ENCODE assay signal across 9 mouse cellular contexts in genomic region chr11:117935616-117936015, GRCm38 (mm10). TPM values are rescaled to one million over a fixed set of nuclear protein-coding genes. Genes with fewer than 3 reads are reported as not detected.
A peak's percentile ranks its signal among the peaks of the same experiment; 100 is the strongest.
DNase-seq lines count a peak whose midpoint lies in the region; ATAC-seq lines count a peak whose summit lies in the region.
"Had no signal": no experiment of that assay in that cellular context is flagged by ENCODE, and none has a peak within 500 bp of the region (broad histone marks: within the 10 kb centered on the region; RNA-seq: fewer than 3 reads in every experiment).

No protein-coding gene starts in this region.

- no peak overlapping the region for H3K9ac ChIP-seq in heart, embryonic 15.5 days
- no peak overlapping the region for H3K9ac ChIP-seq in limb, embryonic 15.5 days
- H3K9ac ChIP-seq: hindbrain, embryonic 15.5 days had no signal

- no peak for ATAC-seq in heart, embryonic 15.5 days (replicated peaks; ENCODE audit: insufficient number of reproducible peaks, insufficient read depth, low FRiP score, low read depth)
- ATAC-seq in limb, embryonic 15.5 days (ENCODE audit: insufficient number of reproducible peaks, low FRiP score, low TSS enrichment, low read depth) = no peak

- H3K4me1 ChIP-seq in heart, embryonic 15.5 days (replicated peaks) = peaks cover 71% of the 10 kb centered on the region
- H3K4me1 ChIP-seq in limb, embryonic 15.5 days = peaks cover 80% of the 10 kb centered on the region

- H3K27me3 ChIP-seq in heart, embryonic 15.5 days = peaks cover 10% of the 10 kb centered on the region; the same call in 1 of the 2 replicates
- H3K27me3 ChIP-seq in limb, embryonic 15.5 days = no peaks in the 10 kb centered on the region; the same call in 1 of the 2 replicates

- 57% methylated on average over 9 of the region's 9 CpGs for WGBS in heart, embryonic 15.5 days
- 59% methylated on average over 9 of the region's 9 CpGs for WGBS in limb, embryonic 15.5 days

- peak; percentile 38 for DNase-seq in urinary bladder, postnatal 14 days (ENCODE audit: low spot score)
- DNase-seq in urinary bladder, adult 18-20 months (ENCODE audit: low spot score in 2 of 2) = no peak
- DNase-seq in left cerebral cortex, adult 18-20 months (ENCODE audit: low spot score in 2 of 2) = no peak
- no peak for DNase-seq in layer of hippocampus, postnatal 10 days (ENCODE audit: low spot score in 2 of 2)
- DNase-seq in urinary bladder, postnatal 10 days (ENCODE audit: low spot score) = no peak
- DNase-seq in left cerebral cortex, postnatal 25 days (ENCODE audit: low spot score in 2 of 2) = no peak

- H3K4me3 ChIP-seq in heart, embryonic 15.5 days = no peak overlapping the region
- H3K4me3 ChIP-seq in limb, embryonic 15.5 days = no peak overlapping the region
- H3K4me3 ChIP-seq: hindbrain, embryonic 15.5 days had no signal

- no peaks in the 10 kb centered on the region for H3K36me3 ChIP-seq in heart, embryonic 15.5 days
- H3K36me3 ChIP-seq in limb, embryonic 15.5 days = no peaks in the 10 kb centered on the region
- H3K36me3 ChIP-seq: hindbrain, embryonic 15.5 days had no signal

- H3K27ac ChIP-seq in heart, embryonic 15.5 days = peak overlapping the region; percentile 68
- H3K27ac ChIP-seq in limb, embryonic 15.5 days = peak overlapping the region; percentile 67
- H3K27ac ChIP-seq: hindbrain, embryonic 15.5 days had no signal

- no peaks in the 10 kb centered on the region for H3K9me3 ChIP-seq in heart, embryonic 15.5 days (replicated peaks)
- no peaks in the 10 kb centered on the region for H3K9me3 ChIP-seq in limb, embryonic 15.5 days
- H3K9me3 ChIP-seq: hindbrain, embryonic 15.5 days had no signal

- intact Hi-C loops in left cerebral cortex, postnatal 25 days (cut with DNase I) = no loop called here

- peak overlapping the region; percentile 28 for H3K4me2 ChIP-seq in heart, embryonic 15.5 days
- 0 out of 2 replicates have a peak overlapping the region, but pooled peaks have one; percentile 10 for H3K4me2 ChIP-seq in limb, embryonic 15.5 days
- H3K4me2 ChIP-seq: hindbrain, embryonic 15.5 days had no signal

RNA-seq across cellular contexts. Expression of gene Socs3, which starts 34.2 kb away (rescaled TPM):
- 6.7 and 10.9 TPM in 2 replicates for polyA plus RNA-seq in heart, embryonic 15.5 days (2015; fragmentation: Nextera tagmentation; extraction: Ambion mirVana)
- 20.3 and 24.0 TPM in 2 replicates for polyA plus RNA-seq in limb, embryonic 15.5 days (2015; fragmentation: Nextera tagmentation; extraction: Ambion mirVana)
- total RNA-seq in left cerebral cortex, adult 18-20 months (2021) = 1 to 10 TPM; 4.5 to 4.9 TPM
- total RNA-seq in layer of hippocampus, postnatal 10 days (2021) = 1 to 10 TPM; 2.3 to 2.8 TPM
- 1 to 10 TPM; 3.8 to 4.3 TPM for total RNA-seq in left cerebral cortex, postnatal 25 days (2021)

RNA-seq across cellular contexts. Expression of gene Pgs1, which starts 50.5 kb away (rescaled TPM):
- polyA plus RNA-seq in heart, embryonic 15.5 days (2015; fragmentation: Nextera tagmentation; extraction: Ambion mirVana) = 21.9 and 26.8 TPM in 2 replicates
- polyA plus RNA-seq in limb, embryonic 15.5 days (2015; fragmentation: Nextera tagmentation; extraction: Ambion mirVana) = 35.5 and 37.8 TPM in 2 replicates
- total RNA-seq in left cerebral cortex, adult 18-20 months (2021) = 10 to 100 TPM; 87.1 to 89.0 TPM
- 10 to 100 TPM; 59.2 to 59.6 TPM for total RNA-seq in layer of hippocampus, postnatal 10 days (2021)
- 10 to 100 TPM; 85.6 to 88.1 TPM for total RNA-seq in left cerebral cortex, postnatal 25 days (2021)
